Mouse (Mus musculus): ENCODE data around the gene Psenen. TPM values are rescaled to one million over a fixed set of nuclear protein-coding genes. Genes with fewer than 3 reads are reported as not detected.

Psenen gene
- total RNA-seq, 2 experiments from 2014 or later = 162 to 216 TPM

- peak; percentile 51 for ATAC-seq (ENCODE audit: poor library complexity, severe bottlenecking)
Observed at GRCm38 (mm10) chr7:30589435-30590301, 26.2 kb upstream of the Psenen start.

GRCm38 (mm10) chr7:30588676-30589434 is 25.4 kb upstream of the Psenen start, which contains the start of gene Kmt2b:
TSS of gene Kmt2b (minus strand) at chr7:30588726.
- peak; percentile 90 for ATAC-seq (ENCODE audit: poor library complexity, severe bottlenecking)

- no peak for ATAC-seq (ENCODE audit: poor library complexity, severe bottlenecking)
Observed at GRCm38 (mm10) chr7:30587842-30588667, 24.6 kb upstream of the Psenen start.

- ATAC-seq (ENCODE audit: poor library complexity, severe bottlenecking) = no peak
Observed at GRCm38 (mm10) chr7:30586455-30587020, 23.1 kb upstream of the Psenen start.

GRCm38 (mm10) chr7:30585170-30585569 is 21.7 kb upstream of the Psenen start:
- ATAC-seq (ENCODE audit: poor library complexity, severe bottlenecking) = no peak

- ATAC-seq (ENCODE audit: poor library complexity, severe bottlenecking) = no peak
Observed at GRCm38 (mm10) chr7:30584339-30584738, 20.9 kb upstream of the Psenen start.

- ATAC-seq (ENCODE audit: poor library complexity, severe bottlenecking) = no peak
Observed at GRCm38 (mm10) chr7:30581547-30581946, 18.1 kb upstream of the Psenen start.

GRCm38 (mm10) chr7:30579950-30580349 is 16.5 kb upstream of the Psenen start:
- ATAC-seq (ENCODE audit: poor library complexity, severe bottlenecking) = no peak

GRCm38 (mm10) chr7:30572969-30573368 is 9.5 kb upstream of the Psenen start:
- peak; percentile 24 for ATAC-seq (ENCODE audit: poor library complexity, severe bottlenecking)

GRCm38 (mm10) chr7:30572389-30572788 is 9.0 kb upstream of the Psenen start:
- ATAC-seq (ENCODE audit: poor library complexity, severe bottlenecking) = no peak

GRCm38 (mm10) chr7:30567555-30567954 is 4.1 kb upstream of the Psenen start:
- no peak for ATAC-seq (ENCODE audit: poor library complexity, severe bottlenecking)

- no peak for ATAC-seq (ENCODE audit: poor library complexity, severe bottlenecking)
Observed at GRCm38 (mm10) chr7:30566033-30566432, 2.6 kb upstream of the Psenen start.

GRCm38 (mm10) chr7:30564970-30565571 is 1.6 kb upstream of the Psenen start, which contains the start of gene Igflr1:
TSS of gene Igflr1 (plus strand) at chr7:30565427.
- no peak for ATAC-seq (ENCODE audit: poor library complexity, severe bottlenecking)

GRCm38 (mm10) chr7:30563906-30564280 is 466 bp upstream of the Psenen start:
- ATAC-seq (ENCODE audit: poor library complexity, severe bottlenecking) = no peak

- peak; percentile 14 for ATAC-seq (ENCODE audit: poor library complexity, severe bottlenecking)
Observed at GRCm38 (mm10) chr7:30562526-30563116, 806 bp downstream of the Psenen start.

GRCm38 (mm10) chr7:30560296-30560695 is 3.1 kb downstream of the Psenen start:
- ATAC-seq (ENCODE audit: poor library complexity, severe bottlenecking) = no peak

- peak; percentile 83 for ATAC-seq (ENCODE audit: poor library complexity, severe bottlenecking)
Observed at GRCm38 (mm10) chr7:30559443-30559954, 3.9 kb downstream of the Psenen start, which contains the start of gene Lin37. TSS of gene Lin37 (minus strand) at chr7:30559838.

GRCm38 (mm10) chr7:30558656-30559442 is 4.6 kb downstream of the Psenen start:
- peak; percentile 4; the same call in 1 of the 2 replicates for ATAC-seq (ENCODE audit: poor library complexity, severe bottlenecking)
